Mouse (Mus musculus): ENCODE results near the gene Dph2.

DNA sequence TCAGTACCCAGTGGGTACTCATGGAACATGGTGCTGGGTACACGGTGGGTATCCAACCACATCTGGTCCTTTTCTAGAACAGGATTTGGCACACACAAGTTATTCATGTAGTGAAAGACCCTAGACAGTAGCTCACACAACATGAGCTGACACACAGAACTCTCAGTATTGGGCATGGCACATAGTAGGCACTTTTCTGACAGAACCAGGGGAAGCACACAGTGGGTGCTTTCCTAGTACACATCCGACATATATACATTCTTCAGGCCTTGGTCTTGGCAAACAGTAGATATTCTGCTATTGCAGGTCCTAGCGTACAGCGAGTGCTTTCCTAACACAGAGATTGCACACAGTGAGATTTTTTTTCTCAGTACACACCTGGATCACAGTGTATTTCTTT lies 45.6 kb downstream of the Dph2 start:
- TF ChIP-seq CTCF (IDR thresholded peaks at IDR 0.05; ENCODE audit: borderline replicate concordance, insufficient read depth, low read length) (no peak), POLR2A (IDR thresholded peaks at IDR 0.05; ENCODE audit: low read depth, low read length) (no peak)
